Mouse (Mus musculus) intestine, embryonic 16.5 days (tissue): ENCODE data around the gene Plp1. TPM values are rescaled to one million over a fixed set of nuclear protein-coding genes. Genes with fewer than 3 reads are reported as not detected.

Source experiments
- ATAC-seq: fragments of 200-750 bp; cut with Nextera tagmentation; 2 replicates; pipeline ENCODE4 v1.8.0; 2017; ENCODE audit warnings: moderate TSS enrichment, moderate library complexity
- H3K27ac ChIP-seq: fragments of 300-500 bp; sonication (generic); 2 replicates; pipeline ENCODE4 v1.5.1; 2014; ENCODE audit warnings: mild to moderate bottlenecking, low read length
- H3K27me3 ChIP-seq: fragments of 300-500 bp; sonication (generic); replicated peaks from 2 replicates; pipeline ENCODE4 v1.6.1; 2014; ENCODE audit warnings: low read length, control low read depth, mixed read lengths; ENCODE audit not compliant: control insufficient read depth, insufficient read depth
- H3K36me3 ChIP-seq: fragments of 300-500 bp; sonication (generic); 2 replicates; pipeline ENCODE4 v1.6.1; 2014; ENCODE audit warnings: low read length, control low read depth; ENCODE audit not compliant: control insufficient read depth, insufficient read depth
- H3K4me1 ChIP-seq: fragments of 300-500 bp; sonication (generic); 2 replicates; pipeline ENCODE4 v1.6.1; 2014; ENCODE audit warnings: low read length, control low read depth, mixed read lengths; ENCODE audit not compliant: control insufficient read depth, insufficient read depth
- H3K4me2 ChIP-seq: fragments of 300-500 bp; sonication (generic); 2 replicates; pipeline ENCODE4 v1.6.1; 2014; ENCODE audit warnings: low read depth, low read length, control low read depth
- H3K4me3 ChIP-seq: fragments of 300-500 bp; sonication (generic); 2 replicates; pipeline ENCODE4 v1.5.1; 2014; ENCODE audit warnings: mild to moderate bottlenecking, low read length
- H3K9ac ChIP-seq: fragments of 300-500 bp; sonication (generic); 2 replicates; pipeline ENCODE4 v1.6.1; 2014; ENCODE audit warnings: low read depth, low read length
- H3K9me3 ChIP-seq: fragments of 300-500 bp; sonication (generic); 2 replicates; pipeline ENCODE4 v1.6.1; 2016; ENCODE audit warnings: low read length, control low read depth; ENCODE audit not compliant: control insufficient read depth
- WGBS: fragments of 180-500 bp; shearing (Covaris S2); extraction: QIAGEN DNeasy Blood & Tissue Kit; methylation state at CpG from one replicate; pipeline ENCODE4 v1.1.7; 2014; 5-methylcytosine and 5-hydroxymethylcytosine counted together
- polyA plus RNA-seq: library from polyadenylated mRNA; unstranded; fragments of >200 nt; fragmentation: Nextera tagmentation; extraction: Ambion mirVana; gene quantifications from 2 replicates; pipeline ENCODE4 v1.2.1, GENCODE M21; 2015

The Plp1 gene
- 3.9 and 4.2 TPM in 2 replicates for polyA plus RNA-seq

DNA sequence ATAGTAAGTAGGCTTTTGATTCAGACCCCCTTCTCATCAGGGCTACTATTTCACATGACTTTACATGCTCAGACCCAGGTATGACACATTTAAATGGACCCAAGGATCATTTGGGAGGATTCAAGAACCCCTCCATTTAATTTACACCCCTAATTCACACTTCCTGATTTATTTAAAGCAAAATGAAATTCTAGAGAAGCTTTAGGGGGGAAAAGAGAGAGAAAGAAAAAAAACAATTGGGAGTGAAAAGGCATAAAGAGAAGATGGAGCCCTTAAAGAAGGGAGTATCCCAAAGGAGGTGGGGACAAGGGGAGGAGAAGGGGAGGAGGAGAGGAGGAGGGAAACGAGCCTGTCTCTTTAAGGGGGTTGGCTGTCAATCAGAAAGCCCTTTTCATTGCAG, at the start of gene Plp1:
TSS of gene Plp1 (plus strand) at position 301 of the 400 bp plus-strand sequence.
- Histone ChIP-seq H3K27ac (no peak within 1 kb of the TSS), H3K36me3 (no peaks in the 10 kb centered on the region), H3K9ac (no peak within 1 kb of the TSS), H3K4me2 (no peak within 1 kb of the TSS), H3K4me3 (no peak within 1 kb of the TSS), H3K4me1 (no peaks in the 10 kb centered on the region), H3K9me3 (no peaks in the 10 kb centered on the region), H3K27me3 (no peaks in the 10 kb centered on the region)
- no peak for ATAC-seq
- 36% methylated on average over 1 of the region's 1 CpGs for WGBS

DNA sequence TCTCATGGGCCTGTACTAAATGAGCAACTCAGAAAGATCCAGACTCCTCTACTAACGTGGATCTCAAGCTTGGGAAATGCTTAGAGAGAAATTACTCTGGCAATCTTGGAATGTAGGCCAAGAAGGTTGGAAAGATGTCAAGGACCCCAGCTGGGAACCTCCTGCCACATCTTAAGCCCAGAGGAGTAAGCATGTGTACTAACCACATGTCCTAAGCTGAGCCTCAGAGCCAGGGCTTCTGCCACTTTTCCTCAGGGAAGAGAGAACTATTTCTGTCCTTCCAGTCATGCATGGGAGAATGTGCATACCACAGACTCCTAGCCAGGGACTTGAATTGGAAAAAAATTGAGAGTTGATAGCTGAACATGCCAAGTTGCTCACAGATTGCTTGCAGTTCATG, 49.4 kb upstream of the Plp1 start:
- no peak overlapping the region for H3K4me2 ChIP-seq
- no peak for ATAC-seq
- no peaks in the 10 kb centered on the region for H3K36me3 ChIP-seq
- 55% methylated on average over 1 of the region's 1 CpGs for WGBS
- no peak overlapping the region for H3K4me3 ChIP-seq
- no peaks in the 10 kb centered on the region for H3K4me1 ChIP-seq
- no peak overlapping the region for H3K9ac ChIP-seq
- H3K9me3 ChIP-seq, result no peaks in the 10 kb centered on the region
- no peaks in the 10 kb centered on the region for H3K27me3 ChIP-seq
- H3K27ac ChIP-seq, result no peak overlapping the region

DNA sequence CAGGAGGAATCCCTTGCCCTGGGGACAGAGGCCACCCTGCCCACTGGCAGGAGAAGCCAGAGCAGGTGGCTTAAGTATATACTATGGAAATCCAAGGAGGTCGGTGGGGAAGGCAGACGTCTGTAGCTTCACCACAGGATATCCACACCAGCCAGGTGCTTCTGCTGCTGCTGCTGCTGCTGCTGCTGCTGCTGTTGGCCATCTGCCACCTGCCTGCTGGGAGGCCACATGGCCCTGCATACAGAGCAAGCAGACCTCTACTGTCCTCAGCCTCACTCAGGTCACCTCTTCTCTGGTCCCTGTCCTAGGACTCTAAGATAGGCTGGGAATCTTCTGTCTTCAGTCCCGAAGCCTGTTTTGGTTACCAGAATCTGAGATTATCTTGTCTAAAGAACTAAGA, 44.4 kb upstream of the Plp1 start:
- no peak overlapping the region for H3K27ac ChIP-seq
- H3K4me2 ChIP-seq, result no peak overlapping the region
- H3K4me3 ChIP-seq, result no peak overlapping the region
- H3K9ac ChIP-seq, result no peak overlapping the region
- H3K4me1 ChIP-seq, result no peaks in the 10 kb centered on the region
- whole genome bisulfite sequencing, result 84% methylated on average over 3 of the region's 3 CpGs
- H3K9me3 ChIP-seq, result no peaks in the 10 kb centered on the region
- no peaks in the 10 kb centered on the region; the same call in 1 of the 2 replicates for H3K27me3 ChIP-seq
- no peaks in the 10 kb centered on the region for H3K36me3 ChIP-seq
- ATAC-seq, result no peak

DNA sequence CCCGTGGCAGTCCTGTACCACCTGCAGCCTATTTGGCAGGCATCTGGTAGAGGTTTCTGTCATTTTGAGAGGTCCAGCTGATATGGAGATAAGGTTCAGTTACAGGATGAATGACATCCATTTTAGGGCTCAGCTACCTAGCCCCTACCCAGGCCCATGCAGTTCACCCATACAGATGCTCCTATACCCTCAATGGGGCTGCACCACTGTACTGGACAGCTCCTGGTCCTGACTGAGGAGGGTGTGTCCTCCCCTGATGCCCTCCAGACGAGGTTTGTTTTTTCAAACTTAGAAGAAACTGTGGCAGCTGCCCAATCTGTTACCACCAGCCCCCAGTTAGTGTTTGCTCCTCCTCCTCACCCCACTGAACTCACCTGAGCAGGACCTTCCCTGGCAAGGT, 43.2 kb upstream of the Plp1 start:
- Histone ChIP-seq H3K27me3 (no peaks in the 10 kb centered on the region; the same call in 1 of the 2 replicates), H3K4me3 (no peak overlapping the region), H3K4me2 (no peak overlapping the region), H3K9ac (no peak overlapping the region), H3K9me3 (no peaks in the 10 kb centered on the region), H3K27ac (no peak overlapping the region), H3K4me1 (no peaks in the 10 kb centered on the region), H3K36me3 (no peaks in the 10 kb centered on the region)
- 59% methylated on average over 2 of the region's 2 CpGs for whole genome bisulfite sequencing
- no peak for ATAC-seq

DNA sequence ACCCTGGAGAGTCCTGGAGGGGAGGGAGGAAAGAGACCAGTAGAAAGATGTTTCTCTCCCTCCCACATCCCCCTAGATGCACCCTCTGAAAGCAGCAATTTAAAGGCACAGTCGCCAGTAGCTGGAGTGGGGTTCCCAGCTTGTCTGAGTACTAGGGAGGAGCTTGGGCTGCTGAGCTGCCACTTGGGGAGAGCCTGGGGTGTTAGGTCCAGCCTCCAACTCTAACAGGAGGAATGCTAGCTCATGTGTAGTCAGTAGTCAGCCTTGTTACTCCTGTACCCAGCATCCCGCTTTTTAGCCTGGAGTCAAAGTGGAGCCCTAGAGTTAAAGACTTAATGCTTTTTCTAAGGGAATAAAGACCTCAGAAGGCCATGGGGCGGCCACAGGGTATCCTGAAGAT, 42.4 kb upstream of the Plp1 start, which contains the start of gene Glra4:
TSS of gene Glra4 (minus strand) at position 101 of the 400 bp plus-strand sequence.
- 80% methylated on average over 3 of the region's 3 CpGs for WGBS
- H3K4me3 ChIP-seq, result no peak within 1 kb of the TSS
- no peaks in the 10 kb centered on the region; the same call in 1 of the 2 replicates for H3K27me3 ChIP-seq
- H3K9ac ChIP-seq, result no peak within 1 kb of the TSS
- H3K4me1 ChIP-seq, result no peaks in the 10 kb centered on the region
- H3K27ac ChIP-seq, result no peak within 1 kb of the TSS
- no peaks in the 10 kb centered on the region for H3K9me3 ChIP-seq
- no peaks in the 10 kb centered on the region for H3K36me3 ChIP-seq
- H3K4me2 ChIP-seq, result no peak within 1 kb of the TSS
- no peak for ATAC-seq

DNA sequence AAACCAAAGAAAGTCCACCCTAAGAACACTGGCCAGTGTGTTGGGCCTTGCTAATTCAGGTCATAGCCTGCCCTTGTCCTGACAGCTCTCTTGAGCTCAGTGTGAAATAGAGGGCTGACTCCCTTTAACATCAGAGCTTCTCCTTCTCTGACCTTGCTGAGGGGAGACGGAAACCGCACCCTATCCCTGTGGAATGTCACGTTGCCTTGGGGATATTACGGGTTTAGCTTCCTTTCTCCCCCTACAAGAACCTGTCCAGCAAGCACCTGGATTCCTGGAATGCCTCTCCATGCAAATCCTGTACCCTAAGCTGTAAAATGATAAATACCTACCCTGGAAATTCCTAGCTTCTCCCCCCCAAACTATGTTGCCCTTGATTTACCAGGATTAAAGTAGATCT, 33.0 kb upstream of the Plp1 start:
- Histone ChIP-seq H3K9me3 (no peaks in the 10 kb centered on the region), H3K4me3 (no peak overlapping the region), H3K27me3 (no peaks in the 10 kb centered on the region), H3K36me3 (no peaks in the 10 kb centered on the region), H3K4me1 (no peaks in the 10 kb centered on the region), H3K9ac (no peak overlapping the region), H3K4me2 (no peak overlapping the region), H3K27ac (no peak overlapping the region)
- ATAC-seq, result no peak
- WGBS, result 77% methylated on average over 4 of the region's 4 CpGs

DNA sequence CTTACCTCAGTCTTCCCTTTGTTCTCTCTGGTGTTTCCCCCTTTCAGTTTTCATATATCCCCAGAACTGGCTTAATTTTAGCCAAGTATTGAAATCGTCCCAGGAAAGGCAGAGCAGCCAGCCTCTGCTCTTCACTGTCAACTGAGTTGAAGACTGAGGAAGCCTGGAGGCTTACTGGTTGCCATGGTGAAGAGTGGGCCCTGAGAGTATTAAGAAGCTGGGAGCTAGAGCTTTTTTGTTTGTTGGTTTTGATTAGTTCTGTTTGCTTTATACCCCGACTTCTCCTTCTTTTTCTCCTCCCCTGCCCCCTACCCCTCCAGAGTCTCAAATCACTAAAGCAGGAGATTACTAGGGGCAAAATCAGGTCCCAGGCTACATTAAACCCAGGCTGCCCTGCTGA, 25.2 kb upstream of the Plp1 start:
- Histone ChIP-seq H3K4me1 (no peaks in the 10 kb centered on the region), H3K9ac (no peak overlapping the region), H3K4me2 (no peak overlapping the region), H3K27me3 (no peaks in the 10 kb centered on the region), H3K36me3 (no peaks in the 10 kb centered on the region), H3K9me3 (no peaks in the 10 kb centered on the region), H3K4me3 (no peak overlapping the region), H3K27ac (no peak overlapping the region)
- WGBS, result 29% methylated on average over 2 of the region's 2 CpGs
- ATAC-seq, result no peak

DNA sequence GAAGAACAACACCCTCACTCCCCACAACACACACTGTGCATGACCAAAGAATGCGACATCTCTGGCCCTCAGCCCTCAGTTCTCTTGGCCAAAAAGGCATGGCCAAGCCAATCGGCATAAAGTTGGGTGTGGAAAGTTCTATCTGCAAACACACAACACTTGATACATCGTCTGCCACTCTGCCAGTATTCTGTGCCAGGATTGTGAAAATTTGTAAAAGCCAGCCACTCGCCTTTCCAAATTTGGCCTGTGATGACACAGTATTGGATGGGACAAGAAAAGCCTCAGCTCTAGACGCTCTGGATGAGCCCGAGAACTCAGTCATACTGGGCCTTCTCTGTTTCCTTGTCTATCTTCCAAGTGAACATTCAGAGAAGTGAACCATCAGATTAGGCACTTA, 2.7 kb upstream of the Plp1 start:
- WGBS, result 92% methylated on average over 6 of the region's 6 CpGs
- ATAC-seq, result no peak
- Histone ChIP-seq H3K9me3 (no peaks in the 10 kb centered on the region), H3K4me1 (no peaks in the 10 kb centered on the region), H3K4me2 (no peak overlapping the region), H3K27me3 (no peaks in the 10 kb centered on the region), H3K36me3 (no peaks in the 10 kb centered on the region), H3K4me3 (no peak overlapping the region), H3K9ac (no peak overlapping the region), H3K27ac (no peak overlapping the region)

DNA sequence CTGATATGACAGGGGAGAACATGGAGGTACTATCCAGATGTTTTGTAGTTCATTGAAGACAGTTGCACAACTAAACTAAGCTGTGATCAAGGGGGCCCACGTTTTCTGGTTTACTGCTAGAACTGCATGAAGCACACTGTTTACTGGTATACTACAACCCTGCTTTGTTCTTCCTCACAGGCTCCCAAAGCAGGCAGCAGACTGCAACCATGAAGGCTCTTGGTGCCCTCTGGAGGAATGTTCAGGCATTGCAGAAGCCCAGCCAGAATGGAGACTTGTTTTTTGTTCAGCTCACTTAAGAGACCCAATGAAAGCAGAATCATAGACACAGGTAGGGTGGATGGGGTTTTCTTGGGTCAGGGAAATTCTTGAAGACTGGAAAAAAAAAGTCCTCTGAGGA, 2.2 kb upstream of the Plp1 start:
- H3K4me2 ChIP-seq, result no peak overlapping the region
- 8% methylated on average over 1 of the region's 1 CpGs for WGBS

DNA sequence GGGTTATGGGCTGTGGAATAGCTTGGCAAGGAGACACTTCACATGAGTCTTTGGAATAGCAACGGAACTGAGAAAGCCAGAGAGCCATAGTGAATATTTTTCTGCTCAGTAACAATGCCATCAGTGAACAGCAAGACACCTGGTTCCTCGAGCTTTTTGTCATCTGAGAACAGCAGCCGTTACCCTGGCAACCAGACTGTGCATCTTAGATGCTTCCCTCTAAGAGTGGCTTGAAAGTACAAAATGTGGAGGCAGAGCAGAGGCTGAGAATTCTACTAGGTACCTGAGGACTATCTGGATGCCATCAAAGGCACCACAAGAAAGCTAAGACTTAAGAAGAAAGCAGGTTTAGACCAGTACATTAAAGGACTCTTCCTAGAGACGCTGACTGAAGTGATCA, 2.5 kb downstream of the Plp1 start:
- no peaks in the 10 kb centered on the region for H3K4me1 ChIP-seq
- no peaks in the 10 kb centered on the region for H3K36me3 ChIP-seq
- H3K9me3 ChIP-seq, result no peaks in the 10 kb centered on the region
- WGBS, result 66% methylated on average over 4 of the region's 4 CpGs
- no peaks in the 10 kb centered on the region for H3K27me3 ChIP-seq
- no peak overlapping the region for H3K4me2 ChIP-seq
- no peak overlapping the region for H3K4me3 ChIP-seq
- no peak for ATAC-seq
- no peak overlapping the region for H3K9ac ChIP-seq
- H3K27ac ChIP-seq, result no peak overlapping the region

More for the DNA sequence above, 2.2 kb upstream of the Plp1 start:
- Histone ChIP-seq H3K9me3 (no peaks in the 10 kb centered on the region), H3K4me3 (no peak overlapping the region), H3K4me1 (no peaks in the 10 kb centered on the region), H3K9ac (no peak overlapping the region), H3K27me3 (no peaks in the 10 kb centered on the region), H3K36me3 (no peaks in the 10 kb centered on the region), H3K27ac (no peak overlapping the region)
- no peak for ATAC-seq
